Mouse (Mus musculus): Measurements from ENCODE around the gene Lif. TPM values are rescaled to one million over a fixed set of nuclear protein-coding genes. Genes with fewer than 3 reads are reported as not detected.

Gene Lif
- polyA plus RNA-seq (2016; fragmentation: Nextera tagmentation; extraction: Ambion mirVana), result 0.11 TPM in 1 of 2 replicates, not detected in the other

DNA sequence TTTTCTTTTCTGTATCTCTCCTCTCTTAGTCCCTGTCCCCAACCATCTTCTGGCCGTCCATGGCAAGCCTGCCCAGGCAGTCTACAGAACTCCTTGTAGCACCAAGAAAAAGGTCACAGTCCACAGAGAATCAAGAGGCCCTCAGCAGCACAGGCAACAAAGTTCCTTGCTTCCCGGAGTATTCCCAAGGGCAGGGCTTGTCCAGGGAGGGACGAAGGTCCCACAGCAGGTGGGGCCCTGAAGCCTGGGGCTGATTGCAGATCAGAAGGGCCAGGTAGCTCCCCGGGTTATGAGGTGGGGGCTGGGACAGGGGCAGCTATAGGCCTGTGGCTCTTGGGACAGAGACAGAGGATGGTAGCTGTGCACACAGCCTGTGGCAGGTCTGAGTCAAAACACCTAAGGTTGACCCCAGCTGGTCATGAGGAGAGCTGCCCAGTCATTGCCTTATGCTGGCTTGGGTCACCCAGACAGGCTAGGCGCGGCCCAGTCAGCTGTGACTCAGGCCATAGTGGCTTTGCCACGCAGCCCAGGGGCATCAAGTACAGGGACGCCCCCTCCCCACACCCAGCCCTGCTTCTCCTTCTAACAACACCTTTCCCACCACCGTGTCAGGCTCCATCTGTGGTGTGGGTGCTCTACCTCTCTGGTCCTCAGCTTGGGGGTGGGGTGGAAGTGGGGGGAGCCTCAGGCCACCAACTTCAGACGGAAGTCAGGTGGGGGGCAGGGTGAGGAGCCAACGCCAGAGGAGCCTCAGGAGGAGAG is at the start of gene Lif:
Gene Lif, plus strand, starts transcription at position 712 of the 762 bp plus-strand sequence.
- no peak within 1 kb of the TSS; the same call in 1 of the 2 replicates for H3K4me3 ChIP-seq
- H3K9me3 ChIP-seq, result no peaks in the 10 kb centered on the region
- H3K27me3 ChIP-seq (ENCODE audit: poor library complexity, severe bottlenecking), result peaks cover 12% of the 10 kb centered on the region
- WGBS, result 67% methylated on average over 11 of the region's 11 CpGs
- no peak within 1 kb of the TSS for H3K27ac ChIP-seq
- H3K36me3 ChIP-seq (replicated peaks), result no peaks in the 10 kb centered on the region
- H3K4me1 ChIP-seq, result peaks cover 23% of the 10 kb centered on the region
- DNase-seq (ENCODE audit: extremely low spot score, low spot score), result no peak

GRCm38 (mm10) chr11:4207655-4208054 is 49.7 kb upstream of the Lif start:
- peaks cover 64% of the 10 kb centered on the region for H3K36me3 ChIP-seq (replicated peaks)
- DNase-seq (ENCODE audit: extremely low spot score, low spot score), result no peak
- no peak overlapping the region for H3K4me3 ChIP-seq
- H3K27me3 ChIP-seq (ENCODE audit: poor library complexity, severe bottlenecking), result no peaks in the 10 kb centered on the region
- WGBS, result 89% methylated on average over 9 of the region's 9 CpGs
- H3K9me3 ChIP-seq, result no peaks in the 10 kb centered on the region
- H3K4me1 ChIP-seq, result peaks cover 7% of the 10 kb centered on the region
- H3K27ac ChIP-seq, result no peak overlapping the region

- no peaks in the 10 kb centered on the region for H3K27me3 ChIP-seq (ENCODE audit: poor library complexity, severe bottlenecking)
- H3K4me3 ChIP-seq, result no peak overlapping the region
- no peak for DNase-seq (ENCODE audit: extremely low spot score, low spot score)
- no peaks in the 10 kb centered on the region for H3K9me3 ChIP-seq
- WGBS, result 83% methylated on average over 5 of the region's 5 CpGs
- H3K4me1 ChIP-seq, result no peaks in the 10 kb centered on the region
- H3K27ac ChIP-seq, result no peak overlapping the region
- peaks cover 83% of the 10 kb centered on the region for H3K36me3 ChIP-seq (replicated peaks)
These were observed 47.8 kb upstream of the Lif start for GRCm38 (mm10) chr11:4209556-4209955.

DNA sequence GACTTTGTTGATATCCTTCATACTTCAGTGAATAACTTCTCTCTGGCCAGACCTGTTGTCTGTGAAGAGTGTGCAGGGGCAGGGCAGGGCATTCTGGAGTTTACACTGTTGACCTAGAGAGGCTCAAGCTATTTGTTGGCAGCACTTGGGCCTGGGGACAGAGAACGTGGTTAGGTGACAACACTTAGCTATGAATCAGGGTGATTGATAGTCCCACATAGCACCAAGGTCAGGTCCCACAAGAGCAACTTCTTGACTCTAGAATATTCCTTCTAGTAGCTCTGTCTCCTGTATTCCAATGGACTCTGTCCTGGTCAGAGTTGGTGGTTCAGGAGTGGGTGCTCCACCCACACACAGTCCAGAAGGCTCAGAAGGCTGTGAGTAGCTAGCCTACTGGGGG is 46.6 kb upstream of the Lif start:
- no peaks in the 10 kb centered on the region for H3K9me3 ChIP-seq
- H3K4me3 ChIP-seq, result no peak overlapping the region
- no peak for DNase-seq (ENCODE audit: extremely low spot score, low spot score)
- 90% methylated on average over 1 of the region's 1 CpGs for WGBS
- H3K27ac ChIP-seq, result no peak overlapping the region
- no peaks in the 10 kb centered on the region for H3K27me3 ChIP-seq (ENCODE audit: poor library complexity, severe bottlenecking)
- H3K36me3 ChIP-seq (replicated peaks), result peaks cover 93% of the 10 kb centered on the region
- no peaks in the 10 kb centered on the region for H3K4me1 ChIP-seq

- H3K4me1 ChIP-seq, result peaks cover 7% of the 10 kb centered on the region
- no peak overlapping the region for H3K4me3 ChIP-seq
- H3K27me3 ChIP-seq (ENCODE audit: poor library complexity, severe bottlenecking), result peaks cover 7% of the 10 kb centered on the region
- DNase-seq (ENCODE audit: extremely low spot score, low spot score), result no peak
- WGBS, result 94% methylated on average over 10 of the region's 10 CpGs
- H3K36me3 ChIP-seq (replicated peaks), result peaks cover 77% of the 10 kb centered on the region
- no peak overlapping the region for H3K27ac ChIP-seq
- H3K9me3 ChIP-seq, result no peaks in the 10 kb centered on the region; the same call in 1 of the 2 replicates
These were observed 44.2 kb upstream of the Lif start for GRCm38 (mm10) chr11:4213107-4213506.

DNA sequence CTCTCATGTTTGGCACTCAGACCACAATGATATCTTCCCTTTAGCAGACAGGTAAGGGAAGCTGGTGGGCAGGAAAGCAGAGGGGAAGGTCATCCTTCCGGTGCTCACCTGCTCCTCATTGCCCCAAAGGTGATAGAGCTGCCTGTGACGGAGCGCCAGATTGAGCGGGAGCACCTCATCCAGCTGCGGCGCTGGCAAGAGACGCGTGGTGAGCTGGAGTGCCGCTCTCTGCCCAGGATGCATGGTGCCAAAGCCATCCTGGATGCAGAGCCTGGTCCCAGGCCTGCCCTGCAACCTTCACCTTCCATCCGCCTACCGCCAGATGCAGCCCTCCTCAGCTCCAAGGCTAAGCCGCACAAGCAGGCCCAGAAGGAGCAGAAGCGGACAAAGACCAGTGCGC is 42.8 kb upstream of the Lif start:
- 95% methylated on average over 14 of the region's 14 CpGs for WGBS
- H3K9me3 ChIP-seq, result no peaks in the 10 kb centered on the region; the same call in 1 of the 2 replicates
- H3K27ac ChIP-seq, result no peak overlapping the region
- no peak for DNase-seq (ENCODE audit: extremely low spot score, low spot score)
- peaks cover 62% of the 10 kb centered on the region for H3K36me3 ChIP-seq (replicated peaks)
- H3K27me3 ChIP-seq (ENCODE audit: poor library complexity, severe bottlenecking), result peaks cover 22% of the 10 kb centered on the region
- H3K4me3 ChIP-seq, result no peak overlapping the region
- peaks cover 20% of the 10 kb centered on the region for H3K4me1 ChIP-seq

GRCm38 (mm10) chr11:4215061-4215460 is 42.3 kb upstream of the Lif start:
- H3K36me3 ChIP-seq (replicated peaks), result peaks cover 57% of the 10 kb centered on the region
- WGBS, result 92% methylated on average over 10 of the region's 10 CpGs
- H3K27me3 ChIP-seq (ENCODE audit: poor library complexity, severe bottlenecking), result peaks cover 27% of the 10 kb centered on the region
- H3K9me3 ChIP-seq, result no peaks in the 10 kb centered on the region; the same call in 1 of the 2 replicates
- H3K4me3 ChIP-seq, result no peak overlapping the region
- no peak for DNase-seq (ENCODE audit: extremely low spot score, low spot score)
- no peak overlapping the region for H3K27ac ChIP-seq
- H3K4me1 ChIP-seq, result peaks cover 20% of the 10 kb centered on the region

- H3K27me3 ChIP-seq (ENCODE audit: poor library complexity, severe bottlenecking), result peaks cover 36% of the 10 kb centered on the region
- DNase-seq (ENCODE audit: extremely low spot score, low spot score), result no peak
- H3K9me3 ChIP-seq, result no peaks in the 10 kb centered on the region; the same call in 1 of the 2 replicates
- no peak overlapping the region for H3K27ac ChIP-seq
- H3K4me1 ChIP-seq, result peaks cover 29% of the 10 kb centered on the region
- WGBS, result 85% methylated on average over 9 of the region's 9 CpGs
- H3K36me3 ChIP-seq (replicated peaks), result peaks cover 47% of the 10 kb centered on the region
- H3K4me3 ChIP-seq, result no peak overlapping the region
These were observed 40.9 kb upstream of the Lif start for GRCm38 (mm10) chr11:4216248-4217000.

GRCm38 (mm10) chr11:4217914-4218629 is 39.3 kb upstream of the Lif start, which contains the start of gene Castor1:
TSS of gene Castor1 (plus strand) at chr11:4218225.
- 2% methylated on average over 56 of the region's 56 CpGs for WGBS
- Histone ChIP-seq H3K27ac (peak within 1 kb of the TSS; percentile 66), H3K36me3 (replicated peaks) (peaks cover 34% of the 10 kb centered on the region), H3K27me3 (ENCODE audit: poor library complexity, severe bottlenecking) (peaks cover 39% of the 10 kb centered on the region), H3K4me3 (peak within 1 kb of the TSS; percentile 64), H3K4me1 (peaks cover 30% of the 10 kb centered on the region), H3K9me3 (no peaks in the 10 kb centered on the region; the same call in 1 of the 2 replicates)
- peak; percentile 80 for DNase-seq (ENCODE audit: extremely low spot score, low spot score)

DNA sequence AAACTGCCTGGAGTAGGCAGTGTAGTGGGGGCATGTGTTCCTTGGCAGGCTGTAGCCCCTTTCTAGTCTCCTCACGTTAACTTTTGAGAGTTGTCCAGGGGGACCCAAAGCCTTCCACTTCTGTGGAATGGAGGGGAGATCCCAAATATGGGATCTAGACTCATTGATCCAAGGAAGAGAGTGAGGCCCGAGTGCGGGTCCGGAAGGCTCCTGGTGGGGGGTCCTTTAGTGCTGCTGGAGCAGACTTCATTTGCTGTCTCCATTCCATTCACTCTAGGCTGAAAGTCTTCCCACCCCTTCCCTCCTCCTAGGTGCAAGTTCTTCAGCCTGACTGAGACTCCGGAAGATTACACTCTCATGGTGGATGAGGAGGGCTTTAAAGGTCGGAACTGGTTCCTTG is 38.7 kb upstream of the Lif start:
- Histone ChIP-seq H3K4me1 (peaks cover 34% of the 10 kb centered on the region), H3K4me3 (peak overlapping the region; percentile 64), H3K36me3 (replicated peaks) (peaks cover 28% of the 10 kb centered on the region), H3K27me3 (ENCODE audit: poor library complexity, severe bottlenecking) (peaks cover 39% of the 10 kb centered on the region), H3K27ac (peak overlapping the region; percentile 66), H3K9me3 (no peaks in the 10 kb centered on the region; the same call in 1 of the 2 replicates)
- 6% methylated on average over 6 of the region's 6 CpGs for WGBS
- no peak for DNase-seq (ENCODE audit: extremely low spot score, low spot score)

- Histone ChIP-seq H3K36me3 (replicated peaks) (peaks cover 21% of the 10 kb centered on the region), H3K4me1 (peaks cover 36% of the 10 kb centered on the region), H3K27me3 (ENCODE audit: poor library complexity, severe bottlenecking) (peaks cover 39% of the 10 kb centered on the region), H3K27ac (no peak overlapping the region), H3K9me3 (no peaks in the 10 kb centered on the region; the same call in 1 of the 2 replicates), H3K4me3 (no peak overlapping the region; the same call in 1 of the 2 replicates)
- WGBS, result 14% methylated on average over 2 of the region's 2 CpGs
- DNase-seq (ENCODE audit: extremely low spot score, low spot score), result peak; percentile 56
These were observed 38.0 kb upstream of the Lif start for GRCm38 (mm10) chr11:4219317-4219751.

DNA sequence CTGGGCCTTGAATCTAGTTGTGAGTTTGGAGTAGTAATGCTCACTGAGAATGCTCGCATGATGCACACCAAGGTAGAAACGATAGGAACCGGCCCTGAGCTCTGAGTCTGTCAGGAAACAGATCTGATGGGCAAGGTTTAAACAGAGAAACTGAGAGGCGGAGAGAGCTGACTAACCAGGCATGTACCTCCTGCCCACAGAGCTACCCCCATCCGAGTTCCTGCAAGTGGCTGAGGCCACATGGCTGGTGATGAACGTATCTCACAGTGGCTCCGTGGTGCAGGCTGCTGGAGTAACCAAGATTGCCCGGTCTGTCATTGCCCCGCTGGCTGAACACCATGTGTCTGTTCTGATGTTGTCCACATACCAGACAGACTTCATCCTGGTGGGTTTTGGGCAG is 37.4 kb upstream of the Lif start:
- Histone ChIP-seq H3K4me1 (peaks cover 36% of the 10 kb centered on the region), H3K9me3 (no peaks in the 10 kb centered on the region; the same call in 1 of the 2 replicates), H3K27ac (no peak overlapping the region), H3K4me3 (no peak overlapping the region), H3K36me3 (replicated peaks) (peaks cover 16% of the 10 kb centered on the region), H3K27me3 (ENCODE audit: poor library complexity, severe bottlenecking) (peaks cover 39% of the 10 kb centered on the region)
- 64% methylated on average over 9 of the region's 9 CpGs for WGBS
- no peak for DNase-seq (ENCODE audit: extremely low spot score, low spot score)
